Mouse (Mus musculus) lung, postnatal 10 days (tissue): ENCODE results near the gene Adssl1.

Experiments used
- DNase-seq: peaks from one replicate; pipeline ENCODE4 v3.0.0; 2021

Gene Adssl1

GRCm38 (mm10) chr12:112679027-112679996 lies 59.5 kb downstream of the Adssl1 start:
- DNase-seq = peak; percentile 78

GRCm38 (mm10) chr12:112683351-112683750 lies 63.5 kb downstream of the Adssl1 start:
- DNase-seq = no peak

- DNase-seq = no peak
Observed at GRCm38 (mm10) chr12:112688458-112688857, 68.6 kb downstream of the Adssl1 start.
